Mouse (Mus musculus) macrophage (primary cell): ENCODE results near the gene Noxa1. TPM values are rescaled to one million over a fixed set of nuclear protein-coding genes. Genes with fewer than 3 reads are reported as not detected.

Experiments used
- H3K27ac ChIP-seq: fragments of 350-480 bp; formaldehyde crosslinking; 2 replicates; pipeline ENCODE4 v1.9.0; 2021
- H3K36me3 ChIP-seq: fragments of 350-480 bp; formaldehyde crosslinking; 2 replicates; pipeline ENCODE4 v1.9.0; 2021; ENCODE audit errors: inconsistent target
- H3K4me3 ChIP-seq: fragments of 350-480 bp; formaldehyde crosslinking; 2 replicates; pipeline ENCODE4 v1.9.0; 2021; ENCODE audit errors: inconsistent target
- H3K79me2 ChIP-seq: fragments of 350-480 bp; formaldehyde crosslinking; 2 replicates; pipeline ENCODE4 v1.9.0; 2021; ENCODE audit errors: inconsistent target
- WGBS: methylation state at CpG from one replicate; pipeline ENCODE4 v1.1.7; 2026; ENCODE audit warnings: inconsistent platforms; ENCODE audit not compliant: missing documents; 5-methylcytosine and 5-hydroxymethylcytosine counted together
- polyA plus RNA-seq: library from polyadenylated mRNA; stranded (reverse); fragments of 250-400 nt; gene quantifications from 3 replicates; pipeline ENCODE4 v1.2.4, GENCODE M21; 2018; ENCODE audit warnings: inconsistent platforms
- total RNA-seq, 78 experiments: library from RNA; depleted of rRNA; stranded (reverse); fragments of 250-400 nt; gene quantifications; 1 replicate in 9 of 78; 2 replicates in 24 of 78; 3 replicates in 43 of 78; 4 replicates in 2 of 78; pipeline ENCODE4 v1.2.4; 2018; ENCODE audit warnings: inconsistent platforms in 56 of 78

The Noxa1 gene
- total RNA-seq (2018; cell fraction: chromatin; rRNA removed) = not detected
- not detected for total RNA-seq (2018; cell fraction: cytosol; rRNA removed)
- total RNA-seq (2018; cell fraction: nucleus; rRNA removed) = not detected
- polyA plus RNA-seq = not detected in 3 replicates

DNA sequence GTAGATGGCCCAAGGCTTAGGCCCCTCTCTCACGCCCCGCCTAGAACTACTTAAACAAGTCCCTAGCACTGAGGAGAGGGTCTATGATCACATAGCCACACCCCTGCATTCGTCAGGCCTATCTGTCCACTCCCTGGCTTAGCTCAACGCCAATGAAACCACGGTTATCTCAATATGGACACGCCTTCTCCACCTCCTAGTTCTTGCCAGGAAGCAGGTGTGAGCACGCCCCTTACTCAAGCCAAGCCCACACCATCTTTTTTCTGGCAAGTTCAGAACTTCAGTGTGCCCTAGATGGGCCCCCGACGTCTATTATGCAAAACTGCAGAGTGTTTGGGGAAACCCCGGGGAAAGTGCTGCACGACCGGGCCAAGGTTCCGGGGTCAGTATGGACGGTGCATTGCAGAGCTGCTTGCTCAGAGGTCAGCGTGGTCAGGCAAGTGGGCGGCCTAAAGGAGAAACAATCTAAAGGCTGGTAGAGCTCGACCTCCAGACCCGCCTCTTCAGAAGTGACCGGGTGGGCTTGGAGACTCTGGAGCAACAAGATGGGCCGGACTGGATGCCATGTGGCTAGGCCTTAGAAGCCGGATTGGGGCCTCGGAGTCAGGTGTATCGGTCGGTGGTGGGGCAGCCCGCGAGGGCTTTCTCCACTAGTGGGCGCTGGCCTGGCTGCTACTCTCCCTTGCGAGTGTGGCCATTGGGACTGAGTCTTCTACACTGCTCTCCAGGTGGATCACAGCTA is at the start of gene Noxa1:
Noxa1 (minus strand) TSS at position 41 of the 742 bp plus-strand sequence.
- Histone ChIP-seq H3K27ac (no peak within 1 kb of the TSS), H3K4me3 (no peak within 1 kb of the TSS)
- WGBS = 56% methylated on average over 28 of the region's 28 CpGs

DNA sequence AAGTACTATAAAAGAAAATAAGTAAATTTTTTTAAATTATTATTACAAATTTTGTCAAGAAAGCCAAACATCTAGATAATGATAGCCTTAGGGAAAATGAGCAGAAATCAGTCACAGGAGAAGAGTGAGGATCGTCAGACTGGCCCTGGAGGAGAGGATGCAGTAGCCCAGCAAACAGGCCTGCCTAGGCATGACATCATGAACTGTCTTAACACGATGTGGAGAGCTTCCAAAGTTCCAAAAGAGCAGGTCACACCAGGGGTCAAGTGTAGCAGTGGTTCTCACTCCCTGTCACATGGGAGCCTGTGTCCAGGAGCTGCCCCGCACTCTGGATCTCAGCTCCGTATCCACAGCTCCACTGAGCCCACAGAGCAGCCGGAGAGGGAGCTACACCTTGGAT is 47.0 kb upstream of the Noxa1 start:
- Histone ChIP-seq H3K4me3 (no peak overlapping the region), H3K79me2 (no peaks in the 10 kb centered on the region), H3K36me3 (no peaks in the 10 kb centered on the region), H3K27ac (no peak overlapping the region)
- WGBS = 91% methylated on average over 5 of the region's 5 CpGs

More for the DNA sequence above, at the start of gene Noxa1:
- H3K36me3 ChIP-seq = no peaks in the 10 kb centered on the region
- H3K79me2 ChIP-seq = no peaks in the 10 kb centered on the region

DNA sequence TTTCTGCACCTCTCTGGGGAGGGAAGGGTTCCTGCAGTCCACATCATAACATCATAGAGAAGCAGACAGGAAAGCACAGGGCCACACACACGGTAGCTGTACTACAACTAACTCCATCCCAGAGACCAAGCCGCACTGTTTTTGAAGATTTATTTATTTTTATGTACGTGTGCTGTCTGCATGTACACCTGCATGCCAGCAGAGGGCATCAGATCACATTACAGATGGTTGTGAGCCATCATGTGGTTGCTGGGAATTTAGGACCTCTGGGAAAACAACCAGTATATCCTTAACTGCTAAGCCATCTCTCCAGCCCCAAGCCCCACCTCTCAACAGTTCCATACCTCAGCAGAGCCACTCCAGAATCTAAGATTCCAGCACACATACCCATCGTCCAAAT is 46.2 kb upstream of the Noxa1 start:
- WGBS = 75% methylated on average over 4 of the region's 4 CpGs
- Histone ChIP-seq H3K4me3 (no peak overlapping the region), H3K79me2 (no peaks in the 10 kb centered on the region), H3K36me3 (no peaks in the 10 kb centered on the region), H3K27ac (no peak overlapping the region)

DNA sequence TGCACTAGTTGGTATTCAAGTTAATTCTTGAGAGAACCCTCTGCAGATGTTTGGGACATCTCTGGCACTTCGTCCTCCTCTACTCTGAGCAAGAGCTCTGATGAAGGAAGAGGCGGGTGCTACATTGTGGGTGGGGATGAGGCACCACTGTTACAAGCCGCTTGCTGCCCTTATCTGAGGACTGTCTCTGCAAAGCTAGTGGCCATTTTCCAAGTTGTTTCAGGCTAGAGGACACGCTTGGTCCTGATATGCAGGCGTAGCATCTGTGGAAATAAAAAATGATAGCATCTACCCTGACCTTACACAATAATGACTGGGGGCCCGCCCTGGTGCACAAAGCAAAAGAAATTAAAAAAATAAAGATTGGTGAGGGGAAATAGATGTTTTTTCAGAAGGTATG is 42.9 kb upstream of the Noxa1 start:
- 71% methylated on average over 6 of the region's 6 CpGs for WGBS
- no peak overlapping the region for H3K27ac ChIP-seq
- no peaks in the 10 kb centered on the region for H3K79me2 ChIP-seq
- H3K36me3 ChIP-seq = no peaks in the 10 kb centered on the region
- H3K4me3 ChIP-seq = no peak overlapping the region

DNA sequence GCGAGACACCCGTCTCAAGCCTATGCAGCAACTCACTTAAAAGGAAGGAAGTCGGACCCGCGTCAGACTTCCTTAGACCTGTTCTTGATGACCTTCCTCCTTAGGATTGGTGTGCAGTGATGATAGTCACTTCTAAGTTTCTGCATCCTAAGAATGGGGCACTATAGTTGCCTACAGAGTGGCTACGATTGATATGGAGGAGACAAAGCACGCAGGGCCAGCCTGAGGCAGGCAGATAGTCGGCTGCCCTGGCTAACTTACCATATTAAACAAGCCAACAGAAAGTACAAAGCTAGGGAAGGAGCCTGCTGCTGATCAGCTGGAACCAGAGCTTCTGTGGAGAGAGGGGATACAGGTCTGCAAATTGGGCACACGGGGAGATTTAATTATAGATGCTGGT is 36.7 kb upstream of the Noxa1 start:
- no peaks in the 10 kb centered on the region for H3K36me3 ChIP-seq
- WGBS = 22% methylated on average over 9 of the region's 9 CpGs
- no peak overlapping the region for H3K27ac ChIP-seq
- no peak overlapping the region for H3K4me3 ChIP-seq
- H3K79me2 ChIP-seq = no peaks in the 10 kb centered on the region

DNA sequence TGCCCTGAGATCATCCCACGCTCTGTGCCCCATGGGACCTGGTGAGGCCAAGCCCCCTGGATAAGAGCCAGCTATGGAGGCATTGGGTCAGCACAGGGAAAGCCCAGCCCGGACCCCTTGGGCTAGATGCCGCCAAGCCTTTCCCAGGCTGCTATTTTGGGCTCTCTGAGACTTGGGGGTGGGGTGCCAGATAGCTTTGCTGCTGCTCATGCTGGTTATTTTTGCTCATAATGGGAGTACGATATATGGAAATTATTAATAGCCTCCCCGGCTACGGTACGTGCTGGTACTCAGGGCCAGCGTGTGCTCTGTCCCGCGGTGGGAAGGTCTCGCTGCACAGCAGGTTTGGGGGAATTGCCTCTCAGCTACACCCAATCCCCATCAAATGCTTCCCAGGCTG is 33.1 kb upstream of the Noxa1 start:
- no peak overlapping the region for H3K4me3 ChIP-seq
- no peak overlapping the region for H3K27ac ChIP-seq
- H3K36me3 ChIP-seq = no peaks in the 10 kb centered on the region
- WGBS = 95% methylated on average over 11 of the region's 11 CpGs
- H3K79me2 ChIP-seq = no peaks in the 10 kb centered on the region

DNA sequence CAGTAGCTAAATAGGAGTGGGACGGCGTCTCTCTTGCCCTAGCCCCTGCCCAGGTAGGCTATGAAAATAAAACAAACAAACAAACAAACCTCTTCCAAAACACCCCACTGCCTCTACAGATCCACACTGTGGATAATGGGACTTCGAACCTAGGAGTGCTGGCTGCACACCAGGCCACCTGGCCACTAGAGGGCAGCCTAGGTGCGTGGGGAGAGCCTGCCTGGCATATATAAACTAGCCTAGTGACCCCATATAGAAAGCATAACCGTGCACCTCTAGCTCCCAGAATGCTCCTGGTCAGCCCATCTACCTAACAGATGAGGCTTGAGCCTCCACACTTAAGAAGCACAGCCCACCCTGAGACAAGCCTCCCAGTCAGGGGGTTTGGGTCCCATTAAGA is 32.3 kb upstream of the Noxa1 start:
- WGBS = 54% methylated on average over 5 of the region's 5 CpGs
- H3K79me2 ChIP-seq = no peaks in the 10 kb centered on the region

DNA sequence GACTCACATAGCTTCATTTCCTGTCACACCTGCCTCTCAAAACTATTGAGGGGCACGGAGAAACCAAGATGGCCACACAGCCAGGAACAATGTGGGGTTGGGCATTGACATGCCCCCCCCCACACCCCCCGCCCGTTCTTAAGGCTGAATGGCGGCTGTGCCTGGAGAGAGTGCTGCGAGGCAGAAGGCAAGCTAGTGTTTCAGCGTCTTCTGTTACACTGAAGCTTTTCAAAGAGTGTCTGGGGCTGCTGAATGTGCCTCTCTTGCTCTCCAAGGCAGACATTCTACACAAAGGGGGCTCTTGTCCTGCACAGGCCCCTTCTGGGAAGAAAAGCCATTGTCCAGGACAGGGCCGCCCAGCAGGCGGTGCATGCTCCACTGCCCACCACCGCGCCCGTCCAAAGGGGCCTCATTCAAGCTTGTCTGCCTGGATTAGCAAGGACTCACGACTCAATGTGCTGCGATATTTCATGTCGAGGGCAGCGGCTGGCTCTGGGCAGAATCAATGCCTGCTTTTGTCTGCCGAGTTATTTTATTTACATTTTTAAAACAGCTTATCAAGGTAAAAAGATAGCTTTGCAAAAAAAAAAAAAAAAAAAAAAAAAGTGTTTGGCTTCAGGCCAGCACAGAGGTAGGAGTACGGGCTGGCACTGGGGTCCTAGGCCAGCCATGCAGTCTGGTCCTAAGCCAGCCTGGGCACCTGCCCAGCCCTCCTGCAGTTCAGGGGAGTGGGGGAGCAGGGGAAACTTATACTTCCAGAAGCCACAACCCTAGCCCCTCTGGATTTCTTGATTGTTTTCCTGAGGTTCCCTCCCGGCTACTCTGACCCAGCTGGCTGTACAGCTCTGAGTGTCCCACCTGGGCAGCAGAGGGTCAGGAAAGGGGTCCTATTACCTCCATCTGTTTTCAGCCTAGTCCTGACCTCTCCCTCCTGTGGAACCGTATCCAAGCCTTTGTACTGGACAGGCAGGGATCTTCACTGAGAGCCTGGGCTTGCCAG is 31.4 kb upstream of the Noxa1 start:
- 90% methylated on average over 18 of the region's 19 CpGs for WGBS

More for the DNA sequence above, 32.3 kb upstream of the Noxa1 start:
- no peak overlapping the region for H3K4me3 ChIP-seq
- no peaks in the 10 kb centered on the region for H3K36me3 ChIP-seq
- no peak overlapping the region for H3K27ac ChIP-seq

DNA sequence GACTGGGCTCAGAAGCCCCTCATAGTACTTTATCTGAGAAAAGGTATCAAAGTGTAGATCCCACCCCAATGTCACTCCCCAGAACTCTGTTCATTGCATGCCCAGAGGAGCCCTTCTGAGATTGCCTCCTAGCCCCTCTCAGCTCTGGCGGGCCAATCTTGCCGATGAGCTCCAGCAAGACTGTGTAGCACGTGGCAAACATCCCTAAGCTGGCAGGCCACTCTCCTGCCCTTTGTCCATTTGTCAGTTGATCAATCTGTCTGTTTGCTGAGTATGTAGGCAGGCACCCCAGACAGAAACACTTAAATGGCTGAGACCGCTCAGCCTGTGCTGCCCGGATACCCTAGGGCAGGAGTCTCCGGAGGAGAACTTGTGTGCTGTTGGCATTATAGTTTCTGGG is 30.2 kb upstream of the Noxa1 start:
- Histone ChIP-seq H3K4me3 (no peak overlapping the region), H3K36me3 (no peaks in the 10 kb centered on the region), H3K27ac (no peak overlapping the region), H3K79me2 (no peaks in the 10 kb centered on the region)
- 97% methylated on average over 6 of the region's 6 CpGs for WGBS

More for the DNA sequence above, 31.4 kb upstream of the Noxa1 start:
- H3K79me2 ChIP-seq = no peaks in the 10 kb centered on the region
- H3K4me3 ChIP-seq = no peak overlapping the region
- H3K27ac ChIP-seq = no peak overlapping the region
- no peaks in the 10 kb centered on the region for H3K36me3 ChIP-seq

DNA sequence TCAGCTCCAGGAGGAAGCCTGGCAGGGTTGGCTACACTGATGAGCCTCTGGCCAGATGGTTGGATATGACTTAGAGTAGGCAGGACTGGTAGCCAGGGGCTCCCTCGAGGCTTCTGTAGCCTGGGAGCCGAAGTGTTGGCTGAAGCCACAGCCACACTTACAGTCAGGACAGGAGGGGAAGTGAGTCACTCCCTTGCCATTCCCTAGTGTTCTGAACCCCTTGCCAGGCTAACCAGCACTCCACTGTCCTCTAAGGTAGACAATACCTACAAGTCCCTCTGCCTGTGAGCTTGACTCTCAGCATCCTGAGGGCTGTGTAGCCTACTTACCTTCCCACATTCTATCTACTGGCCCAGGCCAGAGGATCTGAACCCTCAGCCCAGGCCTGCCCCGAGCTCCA is 29.5 kb upstream of the Noxa1 start:
- Histone ChIP-seq H3K79me2 (no peaks in the 10 kb centered on the region), H3K27ac (no peak overlapping the region), H3K36me3 (no peaks in the 10 kb centered on the region), H3K4me3 (no peak overlapping the region)
- WGBS = 53% methylated on average over 3 of the region's 3 CpGs

DNA sequence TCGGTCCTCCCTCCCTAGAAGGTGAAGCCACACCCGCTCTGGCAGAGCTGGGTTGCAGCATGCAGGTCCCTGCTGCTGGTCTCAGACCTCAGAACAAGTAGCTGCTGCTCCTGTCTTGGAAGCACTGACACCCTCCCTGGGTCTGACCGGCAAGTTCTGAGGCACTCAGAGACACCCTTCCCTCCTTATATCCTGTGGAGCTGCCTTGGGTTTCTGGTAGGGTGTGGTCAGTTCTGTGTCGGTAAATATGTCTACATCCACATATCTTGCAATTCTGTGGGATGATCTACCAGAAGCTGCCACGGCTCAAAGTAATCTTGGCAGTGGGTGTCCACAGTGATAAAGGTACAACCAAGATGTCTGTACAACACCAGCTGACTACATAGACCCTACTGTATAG is 28.6 kb upstream of the Noxa1 start:
- Histone ChIP-seq H3K36me3 (no peaks in the 10 kb centered on the region), H3K4me3 (no peak overlapping the region), H3K27ac (no peak overlapping the region), H3K79me2 (no peaks in the 10 kb centered on the region)
- 76% methylated on average over 5 of the region's 5 CpGs for WGBS

DNA sequence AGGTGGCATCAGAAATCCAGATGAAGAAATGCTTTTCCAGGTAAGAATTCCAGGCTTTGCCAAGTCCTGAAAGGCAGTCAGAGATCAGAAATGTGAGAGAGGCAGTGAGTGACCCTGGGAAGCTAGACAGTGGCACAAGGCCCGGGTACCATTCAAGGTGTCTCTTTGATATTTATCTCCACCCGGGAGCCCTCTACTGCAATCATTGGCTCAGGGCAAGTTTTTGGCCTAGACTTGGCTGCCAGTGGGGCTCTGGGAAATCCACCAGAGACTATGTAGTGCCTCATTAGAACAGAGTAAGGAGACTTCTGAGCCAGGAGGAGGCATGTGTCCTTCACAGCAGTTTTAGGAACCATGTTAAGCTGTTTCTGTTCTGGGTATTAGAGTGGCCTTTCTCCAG is 27.7 kb upstream of the Noxa1 start:
- H3K36me3 ChIP-seq = no peaks in the 10 kb centered on the region
- H3K27ac ChIP-seq = no peak overlapping the region
- H3K4me3 ChIP-seq = no peak overlapping the region
- no peaks in the 10 kb centered on the region for H3K79me2 ChIP-seq
- WGBS = 94% methylated on average over 2 of the region's 2 CpGs

DNA sequence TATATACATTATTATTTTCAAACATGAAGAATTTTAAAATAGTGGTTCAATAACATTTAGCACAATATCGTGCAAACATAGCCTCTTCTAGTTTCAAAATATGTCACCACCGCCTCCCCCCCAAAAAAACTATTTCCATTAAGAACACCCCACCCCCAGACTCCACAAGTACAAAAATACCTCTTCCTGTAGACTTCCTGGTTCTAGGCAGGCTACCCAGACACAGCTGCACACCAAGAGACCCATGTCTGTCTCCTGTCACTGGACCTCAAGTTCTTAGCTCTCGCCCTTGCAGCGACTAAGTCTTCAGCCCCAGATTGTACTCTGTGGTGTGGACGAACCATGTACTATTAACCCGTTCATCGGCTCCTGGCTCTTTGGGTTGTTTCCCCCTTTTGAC is 26.0 kb upstream of the Noxa1 start:
- Histone ChIP-seq H3K4me3 (no peak overlapping the region), H3K36me3 (no peaks in the 10 kb centered on the region), H3K27ac (no peak overlapping the region), H3K79me2 (no peaks in the 10 kb centered on the region)
- 10% methylated on average over 7 of the region's 7 CpGs for whole genome bisulfite sequencing

DNA sequence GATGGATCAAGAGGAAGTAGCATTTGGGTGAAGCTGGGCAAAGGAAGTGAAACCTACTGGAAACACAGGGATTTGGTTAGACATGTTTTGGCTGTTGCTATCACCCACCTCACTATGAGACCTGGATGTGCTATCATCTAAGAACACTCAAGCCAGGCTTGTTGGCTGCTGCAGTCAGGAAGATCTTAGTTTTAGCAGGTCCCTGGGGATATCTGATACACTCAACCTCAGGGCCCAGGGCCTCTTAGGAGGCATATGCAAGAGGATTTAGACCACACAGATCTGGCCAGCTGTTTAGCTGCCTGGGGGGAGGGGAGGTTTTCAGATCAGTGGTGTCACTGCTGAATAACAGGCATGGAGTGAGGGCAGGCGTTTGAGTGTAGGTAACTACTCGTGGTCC is 20.5 kb upstream of the Noxa1 start:
- no peaks in the 10 kb centered on the region for H3K79me2 ChIP-seq
- no peak overlapping the region for H3K27ac ChIP-seq
- no peak overlapping the region for H3K4me3 ChIP-seq
- 34% methylated on average over 2 of the region's 2 CpGs for WGBS
- no peaks in the 10 kb centered on the region for H3K36me3 ChIP-seq

DNA sequence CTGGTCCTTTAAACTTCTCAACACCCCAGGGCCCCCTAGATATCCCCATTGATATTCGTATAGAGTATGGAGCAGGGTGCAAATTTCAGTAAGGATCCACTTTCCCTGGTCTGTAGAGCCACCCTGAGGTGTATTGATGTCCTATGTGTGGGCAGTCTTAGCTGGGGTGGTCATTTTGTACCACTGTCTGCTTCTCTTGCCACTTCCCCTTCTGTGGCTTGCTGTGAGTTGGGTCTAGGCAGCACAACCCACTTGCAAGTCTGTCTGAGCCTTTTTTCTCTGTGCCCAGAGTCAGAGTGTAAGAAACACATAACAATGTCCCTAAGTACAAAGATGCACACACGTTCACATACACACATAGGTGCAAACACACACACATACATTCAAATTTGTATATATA is 19.4 kb upstream of the Noxa1 start:
- Histone ChIP-seq H3K27ac (no peak overlapping the region), H3K4me3 (no peak overlapping the region), H3K79me2 (no peaks in the 10 kb centered on the region), H3K36me3 (no peaks in the 10 kb centered on the region)
- 24% methylated on average over 2 of the region's 2 CpGs for WGBS
